Mouse (Mus musculus) heart, adult 18-20 months (tissue): ENCODE measurements at regions not wholly inside any gene's neighbourhood (a gene's known extent, or its start where the extent isn't known, plus 50 kb on each side); places are given as distances from the start of the nearest gene placed in this dataset.

Source experiments
- DNase-seq, 2 experiments: peaks; one replicate each; pipeline ENCODE4 v3.0.0; 2021 to 2022; ENCODE audit warnings: mixed read lengths in 1 of 2

- DNase-seq: peak; percentile 10 to 17
Observed at GRCm38 (mm10) chr4:47724331-47725004, 250.0 kb downstream of the Sec61b start.

GRCm38 (mm10) chr4:47725005-47725340 is 250.5 kb downstream of the Sec61b start:
- DNase-seq: no peak

- DNase-seq: no peak
Observed at GRCm38 (mm10) chr4:47746498-47747190, 272.2 kb downstream of the Sec61b start.

GRCm38 (mm10) chr4:47772230-47772920 is 272.6 kb upstream of the Nr4a3 start:
- no peak for DNase-seq

GRCm38 (mm10) chr4:47774664-47775063 is 270.3 kb upstream of the Nr4a3 start:
- no peak for DNase-seq

GRCm38 (mm10) chr4:47781039-47781438 is 263.9 kb upstream of the Nr4a3 start:
- peak in 1 of 2 experiments; percentile 6 for DNase-seq

- DNase-seq: no peak
Observed at GRCm38 (mm10) chr4:47796977-47797376, 248.0 kb upstream of the Nr4a3 start.

GRCm38 (mm10) chr4:47799165-47799564 is 245.8 kb upstream of the Nr4a3 start:
- no peak for DNase-seq

GRCm38 (mm10) chr4:47803111-47803510 is 241.8 kb upstream of the Nr4a3 start:
- DNase-seq: peak; percentile 37 to 58

- DNase-seq: no peak
Observed at GRCm38 (mm10) chr4:47807877-47808276, 237.1 kb upstream of the Nr4a3 start.

GRCm38 (mm10) chr4:47814030-47814429 is 230.9 kb upstream of the Nr4a3 start:
- DNase-seq: no peak

- DNase-seq: no peak
Observed at GRCm38 (mm10) chr4:47818371-47819159, 226.4 kb upstream of the Nr4a3 start.

- no peak for DNase-seq
Observed at GRCm38 (mm10) chr4:47820562-47820961, 224.4 kb upstream of the Nr4a3 start.

- DNase-seq: no peak
Observed at GRCm38 (mm10) chr4:47823299-47823698, 221.7 kb upstream of the Nr4a3 start.

- no peak for DNase-seq
Observed at GRCm38 (mm10) chr4:47824083-47824482, 220.9 kb upstream of the Nr4a3 start.

GRCm38 (mm10) chr4:47832905-47833304 is 212.0 kb upstream of the Nr4a3 start:
- no peak for DNase-seq

GRCm38 (mm10) chr4:47838411-47838810 is 206.5 kb upstream of the Nr4a3 start:
- DNase-seq: no peak

GRCm38 (mm10) chr4:47842128-47842656 is 202.8 kb upstream of the Nr4a3 start:
- DNase-seq: no peak

GRCm38 (mm10) chr4:47845239-47845638 is 199.7 kb upstream of the Nr4a3 start:
- no peak for DNase-seq

- no peak for DNase-seq
Observed at GRCm38 (mm10) chr4:47846389-47847318, 198.3 kb upstream of the Nr4a3 start.

- DNase-seq: no peak
Observed at GRCm38 (mm10) chr4:47861151-47861550, 183.8 kb upstream of the Nr4a3 start.
